Mouse (Mus musculus) layer of hippocampus, adult 2 months (tissue): ENCODE data around the gene Lcmt2. TPM values are rescaled to one million over a fixed set of nuclear protein-coding genes. Genes with fewer than 3 reads are reported as not detected.
"Not testable (repeated sequence)": the region's sequence is repeated elsewhere in the genome, so short reads cannot be mapped to it uniquely, and the experiment has no call there.

Source experiments
- DNase-seq, 2 experiments: peaks; one replicate each; pipeline ENCODE4 v3.0.0; 2022; ENCODE audit warnings: low spot score in 2 of 2
- H3K27ac ChIP-seq: fragments of 200-600 bp; 2 replicates; pipeline ENCODE4 v1.8.1; 2022
- H3K4me3 ChIP-seq: fragments of 200-600 bp; 2 replicates; pipeline ENCODE4 v1.8.1; 2022; ENCODE audit warnings: mild to moderate bottlenecking
- CTCF ChIP-seq: fragments of 200-600 bp; conservative IDR thresholded peaks from 2 replicates; pipeline ENCODE4 v1.8.1; 2022; ENCODE audit warnings: antibody characterized with exemption, mild to moderate bottlenecking, moderate library complexity
- total RNA-seq, 2 experiments: library from RNA; stranded (reverse); gene quantifications; 2 replicates each; pipeline ENCODE4 v1.2.3; 2021

The Lcmt2 gene
- total RNA-seq, 2 experiments from 2014 or later = 8.3 to 9.6 TPM

DNA sequence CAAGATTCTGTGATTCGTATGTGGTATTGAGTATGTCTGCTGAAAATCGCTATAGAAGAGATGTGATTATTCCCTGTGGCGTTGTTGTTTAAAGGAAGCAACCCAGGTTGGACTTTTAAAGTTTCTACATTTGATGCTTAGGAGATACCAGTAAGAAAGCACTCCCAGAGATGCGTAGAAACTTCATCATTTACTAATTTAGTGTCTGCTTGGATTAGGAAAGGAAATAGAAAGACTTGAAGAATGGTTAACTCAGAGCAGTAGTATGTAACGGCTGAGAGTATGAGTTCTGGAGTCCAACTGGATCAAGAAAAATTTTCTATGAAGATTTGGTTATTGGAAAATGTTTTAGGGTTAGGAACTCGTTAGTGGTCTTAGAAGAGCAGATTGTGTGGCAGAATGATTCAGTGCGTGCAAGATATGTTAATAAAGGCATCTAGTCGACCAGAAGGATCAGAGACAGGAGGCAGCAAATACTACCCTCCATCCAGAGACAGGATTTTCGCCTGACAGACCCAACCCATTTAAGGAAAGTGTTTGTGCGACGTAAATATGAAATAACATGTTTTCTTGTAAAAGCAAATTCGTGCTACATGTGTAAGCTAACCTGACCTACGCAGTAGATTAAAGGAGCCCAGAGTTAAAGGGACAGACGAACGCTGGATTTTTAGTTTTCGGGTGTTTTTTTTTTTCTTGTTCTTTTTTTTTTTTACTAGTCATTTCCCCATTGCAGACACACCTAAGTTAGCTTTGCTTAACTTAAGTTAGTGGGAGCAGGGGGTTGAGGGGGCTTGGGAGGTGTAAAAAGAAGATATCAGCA is 973 bp upstream of the Lcmt2 start:
- DNase-seq = no peak
- TF ChIP-seq CTCF = no peak
- Histone ChIP-seq H3K4me3 (peak overlapping the region; percentile 68), H3K27ac (peak overlapping the region; percentile 99)

DNA sequence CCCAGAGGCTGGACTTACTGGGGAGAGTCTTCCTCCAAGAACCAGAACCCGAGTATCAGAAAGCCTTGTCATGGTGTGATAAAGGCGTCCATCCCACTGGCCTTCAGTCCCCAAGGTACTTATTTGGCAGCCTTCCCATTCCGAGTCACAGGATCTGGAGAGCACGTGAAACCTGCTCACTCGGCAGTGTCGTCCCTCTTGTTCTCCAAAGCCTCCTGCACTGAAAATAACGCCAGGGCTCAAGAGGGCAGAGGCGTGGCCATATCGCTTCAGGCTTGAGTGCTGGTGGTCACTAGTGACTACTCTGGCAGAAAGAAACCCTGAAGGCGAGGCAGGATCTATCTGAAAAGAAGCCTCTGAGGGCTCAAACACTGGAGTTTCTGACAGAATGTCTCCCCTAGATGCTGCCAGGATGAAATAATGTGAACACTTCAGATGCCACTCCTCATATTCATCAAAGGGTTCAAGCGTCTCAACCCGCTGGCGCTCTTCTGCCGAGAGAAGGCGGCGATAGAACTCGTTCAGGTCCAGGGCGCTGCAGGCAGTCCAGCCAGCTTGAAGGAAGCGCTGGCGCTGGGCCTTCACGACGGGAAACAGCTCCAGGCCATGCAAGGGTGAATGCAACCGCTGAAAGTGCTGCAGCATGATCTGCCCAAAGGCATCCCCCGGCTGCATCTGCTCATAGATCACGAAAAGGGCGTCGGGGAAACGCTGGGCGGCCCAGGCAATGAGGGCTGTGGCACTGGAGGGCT is 1.0 kb downstream of the Lcmt2 start:
- DNase-seq = peak in 1 of 2 experiments; percentile 7
- Histone ChIP-seq H3K4me3 (peak overlapping the region; percentile 68), H3K27ac (peak overlapping the region; percentile 99)
- TF ChIP-seq CTCF = no peak

DNA sequence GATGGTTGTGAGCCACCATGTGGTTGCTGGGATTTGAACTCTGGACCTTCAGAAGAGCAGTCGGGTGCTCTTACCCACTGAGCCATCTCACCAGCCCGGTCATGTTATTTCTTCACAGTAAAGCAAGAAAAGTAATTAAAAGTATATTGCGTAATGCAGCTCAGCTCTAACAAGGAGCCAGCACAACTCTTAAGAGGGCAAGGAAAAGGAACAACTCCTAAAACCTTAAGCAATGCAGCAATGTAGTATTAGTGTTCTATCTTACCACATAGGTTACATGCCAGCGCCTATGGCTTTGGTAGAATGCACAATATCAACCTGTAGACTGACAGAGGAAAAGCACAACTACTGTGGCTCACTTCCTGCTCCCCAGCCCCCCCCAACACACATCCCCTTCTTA is 3.1 kb downstream of the Lcmt2 start:
- no peak; the same call in 1 of the 2 replicates for TF ChIP-seq CTCF
- H3K27ac ChIP-seq = no peak overlapping the region
- no peak for DNase-seq
- no peak overlapping the region for H3K4me3 ChIP-seq

DNA sequence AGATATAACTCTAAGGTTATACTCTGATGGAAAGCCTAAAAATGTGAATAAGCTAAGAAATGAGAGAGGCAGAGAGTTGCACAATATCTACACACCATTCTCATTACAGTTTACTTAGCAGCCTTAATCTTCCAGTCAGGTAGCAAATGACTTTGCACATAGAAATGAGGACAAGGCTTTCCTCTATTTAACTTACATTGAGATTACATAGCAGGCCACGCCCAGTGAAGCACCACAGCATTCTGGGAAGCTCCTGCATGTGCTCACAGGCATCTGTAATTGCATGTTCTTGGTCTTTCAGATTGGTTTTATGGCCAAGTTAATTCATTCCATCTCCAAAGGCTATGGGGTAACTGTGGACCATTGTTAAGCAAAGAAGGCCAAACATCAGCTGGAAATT is 7.6 kb downstream of the Lcmt2 start:
- H3K27ac ChIP-seq = no peak overlapping the region
- H3K4me3 ChIP-seq = no peak overlapping the region
- no peak for TF ChIP-seq CTCF
- no peak for DNase-seq

DNA sequence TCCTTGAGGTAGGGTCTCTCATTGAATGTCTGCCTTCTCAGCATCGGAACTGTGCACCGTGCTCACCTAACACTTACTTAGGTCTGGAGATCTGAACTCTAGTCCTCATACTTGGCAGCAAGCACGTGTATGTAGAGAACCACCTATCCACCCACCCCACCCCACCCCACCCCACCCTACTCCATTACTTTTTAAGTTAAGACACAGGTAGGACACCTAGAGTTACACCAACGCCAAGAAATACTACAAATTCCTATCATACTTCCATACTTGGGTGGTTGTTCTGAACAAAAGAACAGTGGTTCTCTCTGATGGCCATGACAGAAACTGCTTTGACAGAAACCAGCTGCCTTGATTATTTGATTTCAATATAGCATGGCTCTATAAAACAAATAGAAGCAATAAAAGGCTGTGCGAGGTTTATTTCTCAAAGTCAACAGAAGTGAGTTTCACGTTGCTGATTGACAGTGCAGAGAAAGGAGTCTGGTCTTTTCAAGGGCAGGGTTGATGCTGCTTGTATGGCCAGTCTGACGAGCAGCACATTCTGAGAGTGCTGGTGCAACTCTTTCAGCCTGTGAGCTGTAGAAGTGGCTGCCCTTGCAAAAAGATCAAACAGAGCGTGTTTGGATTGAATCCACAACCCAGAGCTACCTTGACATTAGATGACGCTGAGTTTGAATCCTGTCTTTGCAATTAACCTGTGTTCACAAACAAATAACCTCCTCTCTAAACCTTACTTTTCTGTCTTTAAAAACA is 11.4 kb downstream of the Lcmt2 start:
- no peak overlapping the region for H3K4me3 ChIP-seq
- no peak overlapping the region for H3K27ac ChIP-seq
- no peak for TF ChIP-seq CTCF
- no peak for DNase-seq

DNA sequence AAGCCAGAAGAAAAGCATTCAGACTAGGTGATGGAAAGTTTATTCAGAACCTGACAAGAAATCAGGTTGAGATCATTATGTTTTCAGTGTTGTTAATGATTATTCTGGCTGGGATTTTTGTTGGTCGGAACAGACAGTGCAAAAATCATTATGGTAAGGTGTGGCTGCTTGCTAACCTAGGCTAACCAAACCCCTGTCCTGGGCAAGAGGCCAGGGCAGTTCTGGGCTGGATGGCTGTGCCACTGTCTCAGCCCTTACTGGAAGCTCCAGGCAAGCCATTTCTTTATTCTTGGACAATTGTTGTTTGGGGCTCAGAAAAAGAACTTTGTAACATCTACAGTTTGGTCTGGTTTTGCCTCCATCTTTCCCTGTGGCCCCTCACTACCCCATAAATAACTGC is 12.9 kb downstream of the Lcmt2 start:
- TF ChIP-seq CTCF = no peak
- Histone ChIP-seq H3K27ac (no peak overlapping the region), H3K4me3 (no peak overlapping the region)
- no peak for DNase-seq

DNA sequence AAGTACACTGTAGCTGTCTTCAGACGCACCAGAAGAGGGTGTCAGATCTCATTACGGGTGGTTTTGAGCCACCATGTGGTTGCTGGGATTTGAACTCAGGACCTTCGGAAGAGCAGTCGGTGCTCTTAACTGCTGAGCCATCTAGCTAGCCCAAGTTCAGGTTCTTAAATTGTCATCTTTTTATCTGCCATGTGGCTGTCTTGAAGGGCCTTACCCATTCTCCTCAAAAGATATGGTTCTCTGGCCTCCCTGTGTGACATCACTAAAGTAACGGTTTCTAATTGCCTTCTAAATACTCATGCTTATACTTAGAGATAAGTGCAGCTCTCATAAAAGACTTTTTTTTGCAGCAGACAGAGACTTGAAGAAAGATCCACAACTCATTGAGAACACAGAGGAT is 14.2 kb downstream of the Lcmt2 start:
- not testable (repeated sequence) for H3K27ac ChIP-seq, H3K4me3 ChIP-seq, DNase-seq

DNA sequence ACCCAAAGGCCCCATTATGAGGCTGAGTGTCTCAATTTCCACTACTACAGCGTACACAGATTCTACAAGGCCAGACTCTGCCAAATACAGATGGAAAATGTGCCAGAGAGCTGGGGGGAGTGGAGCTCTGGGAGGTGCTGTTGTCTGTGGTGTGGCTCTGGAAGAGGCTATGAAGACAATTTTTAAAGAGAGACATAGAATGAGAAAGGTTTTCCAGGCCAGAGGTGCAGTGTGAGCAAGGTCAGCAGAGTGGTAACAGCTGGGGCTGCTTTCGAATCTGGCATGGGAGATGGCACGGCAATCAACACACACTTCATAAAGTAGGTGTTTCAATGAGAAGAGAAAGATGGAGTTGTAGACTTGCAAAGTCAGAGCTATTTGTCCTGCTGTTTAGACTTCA is 21.2 kb downstream of the Lcmt2 start:
- Histone ChIP-seq H3K27ac (no peak overlapping the region), H3K4me3 (no peak overlapping the region)
- no peak for DNase-seq
- no peak for TF ChIP-seq CTCF

DNA sequence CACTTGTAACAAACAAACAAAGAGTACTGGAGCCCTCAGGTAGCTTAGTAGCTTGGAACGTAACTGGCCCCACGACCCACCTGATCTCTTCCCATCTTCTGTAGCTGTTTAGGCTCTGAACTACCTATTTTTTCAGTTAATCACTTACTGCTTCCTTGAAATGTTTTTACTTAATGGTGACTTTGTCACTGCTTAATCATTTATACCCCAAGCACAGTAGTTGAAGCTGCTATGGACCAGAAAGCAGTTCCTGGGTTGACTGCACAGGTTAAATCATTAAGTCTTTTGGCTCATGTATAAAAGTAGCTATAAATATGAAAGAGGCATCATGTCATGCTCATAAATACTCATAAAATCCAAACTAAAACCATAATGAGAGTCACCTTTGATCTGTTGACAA is 25.0 kb downstream of the Lcmt2 start:
- TF ChIP-seq CTCF = no peak
- no peak for DNase-seq
- Histone ChIP-seq H3K27ac (no peak overlapping the region), H3K4me3 (no peak overlapping the region)

DNA sequence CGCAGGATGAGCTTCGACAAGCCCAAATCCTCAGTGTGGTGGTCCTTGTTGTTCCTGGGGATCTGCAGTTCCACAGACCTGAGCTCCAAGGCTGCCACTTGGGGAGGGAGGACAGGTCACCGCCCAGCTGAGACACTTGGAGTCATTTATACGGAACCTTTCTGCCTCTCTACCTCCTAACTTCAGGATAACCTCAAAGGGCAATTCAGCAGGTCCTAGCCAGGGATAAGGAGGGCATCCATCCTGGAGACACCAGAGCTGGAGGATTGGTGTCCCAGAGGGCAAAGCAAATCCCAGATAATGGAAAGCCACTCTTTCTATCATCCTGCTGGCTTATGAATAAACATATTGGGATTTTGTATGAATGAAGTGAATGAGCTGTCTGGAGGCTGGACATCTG is 30.8 kb downstream of the Lcmt2 start, which contains the start of gene Tgm7:
Gene Tgm7 (minus strand): TSS at position 101 of the 400 bp plus-strand sequence.
- DNase-seq = no peak
- Histone ChIP-seq H3K4me3 (no peak within 1 kb of the TSS), H3K27ac (no peak within 1 kb of the TSS)
- no peak for TF ChIP-seq CTCF

DNA sequence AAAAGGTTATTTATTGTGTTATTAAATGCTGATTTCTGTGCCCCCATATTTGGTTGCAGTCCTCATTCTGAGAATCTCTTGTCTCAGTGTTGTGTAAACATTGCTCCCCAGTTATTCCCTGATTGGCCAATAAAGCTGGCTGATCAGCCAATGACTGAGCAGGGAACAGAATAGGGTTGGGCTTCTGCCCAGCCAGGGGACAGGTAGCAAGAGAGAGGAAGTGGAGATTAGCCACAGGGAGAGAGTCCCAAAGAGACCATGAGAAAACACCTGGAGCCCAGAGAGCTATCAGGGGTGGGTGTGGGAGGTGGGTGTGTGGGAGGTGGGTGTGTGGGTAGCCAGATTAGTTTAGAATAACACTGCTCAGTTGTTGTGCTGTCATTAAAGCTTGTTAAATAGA is 34.5 kb downstream of the Lcmt2 start:
- no peak for TF ChIP-seq CTCF
- no peak for DNase-seq
- no peak overlapping the region for H3K27ac ChIP-seq
- H3K4me3 ChIP-seq = no peak overlapping the region

DNA sequence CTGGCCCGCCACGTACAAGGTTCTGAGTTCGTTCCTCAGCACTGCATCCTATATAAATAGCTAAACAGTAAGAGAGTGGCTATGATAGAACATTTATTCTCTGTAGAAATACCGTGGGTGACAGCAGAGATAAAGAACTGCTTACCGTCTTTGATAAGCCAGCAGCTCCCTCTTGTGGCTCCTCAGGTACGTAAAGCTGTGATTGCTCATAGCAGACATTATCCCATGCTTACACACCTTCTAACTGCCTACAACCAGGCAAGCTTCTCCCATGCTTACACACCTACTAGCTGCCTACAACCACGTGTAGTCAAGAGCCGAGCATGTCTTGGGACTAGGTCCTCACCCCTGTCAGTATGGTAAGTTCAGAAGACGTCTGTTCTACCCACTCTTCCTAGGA is 38.4 kb downstream of the Lcmt2 start:
- peak; percentile 86 for TF ChIP-seq CTCF
- no peak overlapping the region for H3K4me3 ChIP-seq
- peak; percentile 65 to 70 for DNase-seq
- H3K27ac ChIP-seq = no peak overlapping the region

DNA sequence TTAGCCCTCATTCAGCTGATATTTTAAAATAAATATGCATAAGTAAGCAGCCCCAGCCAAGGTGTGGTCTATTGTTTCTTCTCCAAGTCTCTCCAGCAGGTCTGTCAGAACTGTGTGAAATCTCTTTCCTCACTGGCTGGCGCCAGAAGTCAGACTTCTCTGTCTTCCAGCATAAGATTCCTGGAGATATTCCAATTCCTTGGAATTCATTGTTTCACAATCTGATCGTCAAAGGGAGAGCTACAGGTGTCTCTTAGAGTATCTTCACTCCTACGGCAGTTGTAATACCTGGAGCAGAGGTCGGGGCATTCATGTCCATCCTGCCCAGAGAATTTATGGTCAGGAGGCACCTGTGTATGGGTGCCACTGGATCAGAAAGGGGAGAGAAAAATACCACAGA is 50.7 kb downstream of the Lcmt2 start:
- no peak for DNase-seq
- no peak for TF ChIP-seq CTCF
- H3K27ac ChIP-seq = no peak overlapping the region
- no peak overlapping the region for H3K4me3 ChIP-seq
